Mouse (Mus musculus): ENCODE measurements around the gene Cux1. TPM values are rescaled to one million over a fixed set of nuclear protein-coding genes. Genes with fewer than 3 reads are reported as not detected.

The Cux1 gene
- polyA plus RNA-seq, 1 experiment from 2014 or later: 117 TPM

GRCm38 (mm10) chr5:136403565-136403961 lies 163.7 kb downstream of the Cux1 start:
- Histone ChIP-seq H3K4me2 (ENCODE audit: low read depth, low read length) (peak overlapping the region; percentile 36; the same call in 1 of the 2 replicates), H3K9me3 (ENCODE audit: control insufficient read depth, low read length) (peaks cover 5% of the 10 kb centered on the region; the same call in 1 of the 2 replicates), H3K9ac (ENCODE audit: low read length) (peak overlapping the region; percentile 3; the same call in 1 of the 2 replicates), H3K4me3 (ENCODE audit: low read length) (no peak overlapping the region), H3K36me3 (ENCODE audit: control insufficient read depth, insufficient read depth, low read length) (peaks cover 7% of the 10 kb centered on the region), H3K27me3 (ENCODE audit: control insufficient read depth, insufficient read depth, low read depth, low read length) (no peaks in the 10 kb centered on the region), H3K27ac (ENCODE audit: low read length) (peak overlapping the region; percentile 93), H3K4me1 (replicated peaks; ENCODE audit: control insufficient read depth, insufficient read depth, low read length) (peaks cover 23% of the 10 kb centered on the region)
- ATAC-seq (ENCODE audit: low read depth): peak; percentile 99
- WGBS: 9% methylated on average over 19 of the region's 19 CpGs

GRCm38 (mm10) chr5:136402622-136403564 lies 164.4 kb downstream of the Cux1 start:
- Histone ChIP-seq H3K4me2 (ENCODE audit: low read depth, low read length) (peak overlapping the region; percentile 36), H3K9me3 (ENCODE audit: control insufficient read depth, low read length) (peaks cover 5% of the 10 kb centered on the region; the same call in 1 of the 2 replicates), H3K4me1 (replicated peaks; ENCODE audit: control insufficient read depth, insufficient read depth, low read length) (peaks cover 23% of the 10 kb centered on the region), H3K36me3 (ENCODE audit: control insufficient read depth, insufficient read depth, low read length) (peaks cover 6% of the 10 kb centered on the region), H3K27me3 (ENCODE audit: control insufficient read depth, insufficient read depth, low read depth, low read length) (no peaks in the 10 kb centered on the region), H3K27ac (ENCODE audit: low read length) (peak overlapping the region; percentile 93), H3K4me3 (ENCODE audit: low read length) (peak overlapping the region; percentile 14; the same call in 1 of the 2 replicates), H3K9ac (ENCODE audit: low read length) (0 out of 2 replicates have a peak overlapping the region, but pooled peaks have one; percentile 35)
- ATAC-seq (ENCODE audit: low read depth): peak; percentile 46
- 27% methylated on average over 15 of the region's 15 CpGs for WGBS

GRCm38 (mm10) chr5:136398706-136399105 lies 168.6 kb downstream of the Cux1 start:
- H3K4me1 ChIP-seq (replicated peaks; ENCODE audit: control insufficient read depth, insufficient read depth, low read length): peaks cover 36% of the 10 kb centered on the region
- no peaks in the 10 kb centered on the region for H3K36me3 ChIP-seq (ENCODE audit: control insufficient read depth, insufficient read depth, low read length)
- no peak for ATAC-seq (ENCODE audit: low read depth)
- no peak overlapping the region for H3K4me3 ChIP-seq (ENCODE audit: low read length)
- no peak overlapping the region for H3K9ac ChIP-seq (ENCODE audit: low read length)
- no peaks in the 10 kb centered on the region for H3K9me3 ChIP-seq (ENCODE audit: control insufficient read depth, low read length)
- H3K27ac ChIP-seq (ENCODE audit: low read length): no peak overlapping the region
- H3K27me3 ChIP-seq (ENCODE audit: control insufficient read depth, insufficient read depth, low read depth, low read length): no peaks in the 10 kb centered on the region
- WGBS: 89% methylated on average over 3 of the region's 3 CpGs
- no peak overlapping the region for H3K4me2 ChIP-seq (ENCODE audit: low read depth, low read length)

GRCm38 (mm10) chr5:136396699-136397098 lies 170.6 kb downstream of the Cux1 start:
- no peaks in the 10 kb centered on the region for H3K27me3 ChIP-seq (ENCODE audit: control insufficient read depth, insufficient read depth, low read depth, low read length)
- 100% methylated on average over 1 of the region's 1 CpGs for WGBS
- no peaks in the 10 kb centered on the region for H3K9me3 ChIP-seq (ENCODE audit: control insufficient read depth, low read length)
- H3K36me3 ChIP-seq (ENCODE audit: control insufficient read depth, insufficient read depth, low read length): no peaks in the 10 kb centered on the region
- ATAC-seq (ENCODE audit: low read depth): no peak
- no peak overlapping the region for H3K9ac ChIP-seq (ENCODE audit: low read length)
- H3K4me1 ChIP-seq (replicated peaks; ENCODE audit: control insufficient read depth, insufficient read depth, low read length): peaks cover 32% of the 10 kb centered on the region
- no peak overlapping the region for H3K4me2 ChIP-seq (ENCODE audit: low read depth, low read length)
- no peak overlapping the region for H3K4me3 ChIP-seq (ENCODE audit: low read length)
- peak overlapping the region; percentile 82 for H3K27ac ChIP-seq (ENCODE audit: low read length)

GRCm38 (mm10) chr5:136396256-136396655 lies 171.0 kb downstream of the Cux1 start:
- peak; percentile 86 for ATAC-seq (ENCODE audit: low read depth)
- WGBS: 50% methylated on average over 7 of the region's 7 CpGs
- peak overlapping the region; percentile 87 for H3K27ac ChIP-seq (ENCODE audit: low read length)

GRCm38 (mm10) chr5:136395600-136396195 lies 171.6 kb downstream of the Cux1 start:
- H3K27me3 ChIP-seq (ENCODE audit: control insufficient read depth, insufficient read depth, low read depth, low read length): no peaks in the 10 kb centered on the region
- 0 out of 2 replicates have a peak, but pooled peaks have one; percentile 0 for ATAC-seq (ENCODE audit: low read depth)
- H3K4me1 ChIP-seq (replicated peaks; ENCODE audit: control insufficient read depth, insufficient read depth, low read length): peaks cover 32% of the 10 kb centered on the region
- WGBS: 59% methylated on average over 3 of the region's 3 CpGs
- 0 out of 2 replicates have a peak, but pooled peaks cover 2% of the 10 kb centered on the region for H3K36me3 ChIP-seq (ENCODE audit: control insufficient read depth, insufficient read depth, low read length)
- H3K4me2 ChIP-seq (ENCODE audit: low read depth, low read length): no peak overlapping the region
- peak overlapping the region; percentile 87 for H3K27ac ChIP-seq (ENCODE audit: low read length)
- no peaks in the 10 kb centered on the region for H3K9me3 ChIP-seq (ENCODE audit: control insufficient read depth, low read length)
- no peak overlapping the region for H3K4me3 ChIP-seq (ENCODE audit: low read length)
- H3K9ac ChIP-seq (ENCODE audit: low read length): no peak overlapping the region

More at GRCm38 (mm10) chr5:136396256-136396655, 171.0 kb downstream of the Cux1 start:
- H3K9me3 ChIP-seq (ENCODE audit: control insufficient read depth, low read length): no peaks in the 10 kb centered on the region
- H3K36me3 ChIP-seq (ENCODE audit: control insufficient read depth, insufficient read depth, low read length): 0 out of 2 replicates have a peak, but pooled peaks cover under 1% of the 10 kb centered on the region
- peaks cover 32% of the 10 kb centered on the region for H3K4me1 ChIP-seq (replicated peaks; ENCODE audit: control insufficient read depth, insufficient read depth, low read length)
- H3K9ac ChIP-seq (ENCODE audit: low read length): no peak overlapping the region
- no peak overlapping the region for H3K4me2 ChIP-seq (ENCODE audit: low read depth, low read length)
- no peak overlapping the region for H3K4me3 ChIP-seq (ENCODE audit: low read length)
- no peaks in the 10 kb centered on the region for H3K27me3 ChIP-seq (ENCODE audit: control insufficient read depth, insufficient read depth, low read depth, low read length)

GRCm38 (mm10) chr5:136394517-136395212 lies 172.6 kb downstream of the Cux1 start:
- WGBS: 57% methylated on average over 6 of the region's 6 CpGs
- 0 out of 2 replicates have a peak, but pooled peaks cover 2% of the 10 kb centered on the region for H3K36me3 ChIP-seq (ENCODE audit: control insufficient read depth, insufficient read depth, low read length)
- ATAC-seq (ENCODE audit: low read depth): peak; percentile 85
- no peak overlapping the region for H3K4me2 ChIP-seq (ENCODE audit: low read depth, low read length)
- peaks cover 32% of the 10 kb centered on the region for H3K4me1 ChIP-seq (replicated peaks; ENCODE audit: control insufficient read depth, insufficient read depth, low read length)
- H3K4me3 ChIP-seq (ENCODE audit: low read length): no peak overlapping the region
- H3K9ac ChIP-seq (ENCODE audit: low read length): no peak overlapping the region
- no peaks in the 10 kb centered on the region for H3K27me3 ChIP-seq (ENCODE audit: control insufficient read depth, insufficient read depth, low read depth, low read length)
- no peaks in the 10 kb centered on the region for H3K9me3 ChIP-seq (ENCODE audit: control insufficient read depth, low read length)
- H3K27ac ChIP-seq (ENCODE audit: low read length): peak overlapping the region; percentile 87

- no peak overlapping the region for H3K4me2 ChIP-seq (ENCODE audit: low read depth, low read length)
- peaks cover 32% of the 10 kb centered on the region for H3K4me1 ChIP-seq (replicated peaks; ENCODE audit: control insufficient read depth, insufficient read depth, low read length)
- H3K9ac ChIP-seq (ENCODE audit: low read length): no peak overlapping the region
- WGBS: 59% methylated on average over 2 of the region's 2 CpGs
- H3K27me3 ChIP-seq (ENCODE audit: control insufficient read depth, insufficient read depth, low read depth, low read length): no peaks in the 10 kb centered on the region
- 0 out of 2 replicates have a peak, but pooled peaks cover 2% of the 10 kb centered on the region for H3K36me3 ChIP-seq (ENCODE audit: control insufficient read depth, insufficient read depth, low read length)
- H3K4me3 ChIP-seq (ENCODE audit: low read length): no peak overlapping the region
- peak overlapping the region; percentile 87 for H3K27ac ChIP-seq (ENCODE audit: low read length)
- ATAC-seq (ENCODE audit: low read depth): no peak
- H3K9me3 ChIP-seq (ENCODE audit: control insufficient read depth, low read length): no peaks in the 10 kb centered on the region
Measured at GRCm38 (mm10) chr5:136393621-136394020, 173.7 kb downstream of the Cux1 start.

Measured in lung, embryonic 16.5 days (tissue).